Mouse (Mus musculus): ENCODE results near the gene Ptpn4. TPM values are rescaled to one million over a fixed set of nuclear protein-coding genes. Genes with fewer than 3 reads are reported as not detected.
A peak's percentile ranks its signal among the peaks of the same experiment; 100 is the strongest.

Gene Ptpn4
- polyA plus RNA-seq, 1 experiment from 2014 or later = 7.3 TPM

- Histone ChIP-seq H3K27ac (no peak overlapping the region), H3K36me3 (no peaks in the 10 kb centered on the region), H3K4me1 (replicated peaks) (peaks cover 20% of the 10 kb centered on the region), H3K9me3 (no peaks in the 10 kb centered on the region), H3K4me3 (no peak overlapping the region), H3K27me3 (ENCODE audit: insufficient read depth, poor library complexity, severe bottlenecking) (no peaks in the 10 kb centered on the region)
- 91% methylated on average over 5 of the region's 5 CpGs for WGBS
- no peak for DNase-seq (ENCODE audit: low spot score)
These were observed 187.0 kb downstream of the Ptpn4 start for GRCm38 (mm10) chr1:119650386-119650785.

- H3K27ac ChIP-seq = no peak overlapping the region
- H3K27me3 ChIP-seq (ENCODE audit: insufficient read depth, poor library complexity, severe bottlenecking) = no peaks in the 10 kb centered on the region
- H3K9me3 ChIP-seq = no peaks in the 10 kb centered on the region
- no peaks in the 10 kb centered on the region for H3K36me3 ChIP-seq
- peaks cover 20% of the 10 kb centered on the region for H3K4me1 ChIP-seq (replicated peaks)
- DNase-seq (ENCODE audit: low spot score) = no peak
- WGBS = 72% methylated on average over 2 of the region's 2 CpGs
- no peak overlapping the region for H3K4me3 ChIP-seq
These were observed 187.8 kb downstream of the Ptpn4 start for GRCm38 (mm10) chr1:119649627-119650026.

- H3K9me3 ChIP-seq = no peaks in the 10 kb centered on the region
- peaks cover 20% of the 10 kb centered on the region for H3K4me1 ChIP-seq (replicated peaks)
- WGBS = under 1% methylated on average over 86 of the region's 86 CpGs
- H3K36me3 ChIP-seq = no peaks in the 10 kb centered on the region
- H3K27ac ChIP-seq = peak within 1 kb of the TSS; percentile 95
- H3K4me3 ChIP-seq = peak within 1 kb of the TSS; percentile 88
- H3K27me3 ChIP-seq (ENCODE audit: insufficient read depth, poor library complexity, severe bottlenecking) = no peaks in the 10 kb centered on the region
- peak; percentile 89 for DNase-seq (ENCODE audit: low spot score)
These were observed 189.0 kb downstream of the Ptpn4 start, which contains the start of gene Epb41l5 for GRCm38 (mm10) chr1:119648205-119649111. Gene Epb41l5 (minus strand): TSS chr1:119649000.

GRCm38 (mm10) chr1:119646356-119646755 is 191.1 kb downstream of the Ptpn4 start:
- Histone ChIP-seq H3K9me3 (no peaks in the 10 kb centered on the region), H3K27ac (no peak overlapping the region), H3K36me3 (peaks cover 6% of the 10 kb centered on the region; the same call in 1 of the 2 replicates), H3K4me1 (replicated peaks) (peaks cover 32% of the 10 kb centered on the region), H3K27me3 (ENCODE audit: insufficient read depth, poor library complexity, severe bottlenecking) (no peaks in the 10 kb centered on the region), H3K4me3 (no peak overlapping the region)
- 82% methylated on average over 2 of the region's 2 CpGs for WGBS
- no peak for DNase-seq (ENCODE audit: low spot score)

DNA sequence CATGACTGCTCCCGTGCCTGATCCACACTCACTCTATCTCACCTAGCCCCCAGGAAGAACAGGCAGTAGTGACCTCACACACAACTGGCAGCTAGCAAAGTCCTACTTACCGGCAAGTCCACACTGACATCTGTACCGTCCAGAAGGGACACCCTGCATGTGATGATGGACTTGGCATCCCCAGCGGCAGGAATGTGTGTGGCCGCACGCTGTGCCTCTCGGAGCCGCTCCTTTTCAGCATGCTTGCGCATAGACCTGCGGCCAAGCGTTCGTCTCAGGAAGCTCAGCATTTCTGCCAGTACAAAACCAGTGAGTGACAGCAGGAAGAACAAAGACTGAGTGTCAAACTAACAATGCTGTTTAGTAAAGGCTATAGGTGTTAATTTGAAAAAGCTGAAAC is 195.0 kb downstream of the Ptpn4 start:
- peak; percentile 64 for DNase-seq (ENCODE audit: low spot score)
- 33% methylated on average over 12 of the region's 12 CpGs for WGBS
- no peaks in the 10 kb centered on the region for H3K9me3 ChIP-seq

DNA sequence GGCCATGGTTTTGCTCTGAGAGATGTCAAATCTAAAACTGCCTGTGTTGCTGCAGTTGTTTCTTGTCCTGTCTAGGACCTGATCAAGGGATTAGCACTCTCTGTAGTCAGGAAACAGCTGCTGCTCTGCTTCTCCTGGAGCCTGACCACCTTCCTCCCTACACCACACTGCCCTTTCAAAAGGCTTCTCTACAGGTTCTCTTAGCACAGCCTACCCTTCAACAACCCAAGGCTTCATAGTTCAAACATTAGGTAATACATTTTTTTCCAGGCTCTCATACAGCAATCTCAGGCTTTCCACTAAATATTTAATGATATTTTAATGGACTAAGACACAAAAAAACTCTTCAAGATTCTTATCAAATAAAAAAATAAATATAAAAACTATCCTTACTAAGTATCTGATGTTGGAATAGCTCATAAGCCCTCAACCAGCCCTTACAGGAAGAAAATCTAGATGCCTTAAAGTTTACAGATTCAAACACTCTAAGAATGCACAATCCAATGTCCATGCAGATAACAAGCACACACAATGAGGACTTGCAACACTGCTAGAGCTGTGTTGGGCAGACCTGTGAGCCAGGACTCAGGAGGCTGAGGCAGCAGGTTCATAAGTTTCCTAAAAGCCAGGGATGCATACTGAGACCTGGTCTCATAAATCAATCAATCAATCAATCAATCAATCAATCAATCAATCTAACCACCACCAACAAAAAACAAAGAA is 196.2 kb downstream of the Ptpn4 start:
- H3K27ac ChIP-seq = no peak overlapping the region
- H3K36me3 ChIP-seq = peaks cover 21% of the 10 kb centered on the region
- H3K27me3 ChIP-seq (ENCODE audit: insufficient read depth, poor library complexity, severe bottlenecking) = no peaks in the 10 kb centered on the region
- H3K4me1 ChIP-seq (replicated peaks) = peaks cover 13% of the 10 kb centered on the region
- no peak for DNase-seq (ENCODE audit: low spot score)
- H3K4me3 ChIP-seq = no peak overlapping the region
- H3K9me3 ChIP-seq = no peaks in the 10 kb centered on the region

More for the DNA sequence above, 195.0 kb downstream of the Ptpn4 start:
- H3K4me1 ChIP-seq (replicated peaks) = peaks cover 20% of the 10 kb centered on the region
- H3K36me3 ChIP-seq = peaks cover 11% of the 10 kb centered on the region
- H3K27ac ChIP-seq = no peak overlapping the region
- no peaks in the 10 kb centered on the region for H3K27me3 ChIP-seq (ENCODE audit: insufficient read depth, poor library complexity, severe bottlenecking)
- no peak overlapping the region for H3K4me3 ChIP-seq

GRCm38 (mm10) chr1:119640006-119640405 is 197.4 kb downstream of the Ptpn4 start:
- WGBS = 89% methylated on average over 2 of the region's 2 CpGs
- H3K36me3 ChIP-seq = peaks cover 24% of the 10 kb centered on the region
- H3K27me3 ChIP-seq (ENCODE audit: insufficient read depth, poor library complexity, severe bottlenecking) = no peaks in the 10 kb centered on the region
- no peak overlapping the region for H3K27ac ChIP-seq
- H3K4me3 ChIP-seq = no peak overlapping the region
- H3K9me3 ChIP-seq = no peaks in the 10 kb centered on the region
- peaks cover 14% of the 10 kb centered on the region for H3K4me1 ChIP-seq (replicated peaks)
- no peak for DNase-seq (ENCODE audit: low spot score)

DNA sequence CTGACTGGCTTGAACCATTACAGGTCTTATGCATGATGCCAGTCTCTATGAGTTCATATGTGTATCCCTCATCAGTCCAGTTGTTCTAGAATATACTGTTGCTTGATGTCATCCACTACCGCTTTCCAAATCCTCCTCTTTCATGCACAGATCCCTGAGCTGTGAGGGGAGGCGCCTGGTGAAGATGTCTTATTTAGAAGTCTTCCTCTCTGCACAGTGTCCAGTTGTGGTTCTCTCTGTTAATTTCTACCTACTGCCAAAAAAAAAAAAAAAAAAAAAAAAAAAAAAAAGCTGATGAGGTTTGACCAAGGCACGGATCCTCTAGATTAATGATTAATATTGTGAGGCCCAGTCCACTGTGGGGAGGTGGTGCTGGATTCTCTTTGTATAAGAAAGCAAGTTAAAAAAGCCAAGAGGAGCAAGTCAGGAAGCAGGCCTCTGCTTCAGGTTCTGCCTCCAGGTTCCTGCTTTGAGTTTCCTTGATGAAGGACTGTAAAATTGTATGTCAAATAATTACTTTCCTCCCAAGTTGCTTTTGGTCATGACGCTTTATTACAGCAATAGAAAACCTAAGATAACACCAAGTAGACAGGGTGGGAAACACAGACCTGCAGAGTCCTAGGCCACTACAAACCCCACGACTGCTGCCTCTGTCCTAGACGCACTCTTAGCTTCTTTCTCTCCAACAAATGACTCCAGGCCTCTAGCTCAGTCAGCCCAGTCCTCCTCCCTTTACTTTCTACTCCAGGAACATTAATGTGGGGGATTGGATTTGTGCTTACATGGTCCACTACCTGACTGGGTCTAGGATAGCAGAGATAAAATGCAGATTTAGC is 200.0 kb downstream of the Ptpn4 start:
- H3K4me1 ChIP-seq (replicated peaks) = peaks cover 14% of the 10 kb centered on the region
- H3K27me3 ChIP-seq (ENCODE audit: insufficient read depth, poor library complexity, severe bottlenecking) = no peaks in the 10 kb centered on the region
- DNase-seq (ENCODE audit: low spot score) = no peak
- no peak overlapping the region for H3K27ac ChIP-seq
- H3K4me3 ChIP-seq = no peak overlapping the region
- peaks cover 33% of the 10 kb centered on the region for H3K36me3 ChIP-seq
- H3K9me3 ChIP-seq = no peaks in the 10 kb centered on the region
- 87% methylated on average over 6 of the region's 6 CpGs for WGBS

- Histone ChIP-seq H3K27ac (0 out of 2 replicates have a peak overlapping the region, but pooled peaks have one; percentile 18), H3K9me3 (no peaks in the 10 kb centered on the region), H3K4me1 (replicated peaks) (peaks cover 9% of the 10 kb centered on the region; the same call in 1 of the 2 replicates), H3K36me3 (peaks cover 35% of the 10 kb centered on the region), H3K27me3 (ENCODE audit: insufficient read depth, poor library complexity, severe bottlenecking) (no peaks in the 10 kb centered on the region), H3K4me3 (no peak overlapping the region)
- DNase-seq (ENCODE audit: low spot score) = no peak
- 38% methylated on average over 3 of the region's 3 CpGs for WGBS
These were observed 202.7 kb downstream of the Ptpn4 start for GRCm38 (mm10) chr1:119634746-119635145.

GRCm38 (mm10) chr1:119630428-119630827 is 207.0 kb downstream of the Ptpn4 start:
- no peak for DNase-seq (ENCODE audit: low spot score)
- Histone ChIP-seq H3K9me3 (no peaks in the 10 kb centered on the region), H3K4me3 (no peak overlapping the region), H3K27me3 (ENCODE audit: insufficient read depth, poor library complexity, severe bottlenecking) (no peaks in the 10 kb centered on the region), H3K27ac (no peak overlapping the region), H3K4me1 (replicated peaks) (peaks cover 9% of the 10 kb centered on the region; the same call in 1 of the 2 replicates), H3K36me3 (peaks cover 27% of the 10 kb centered on the region)
- WGBS = 81% methylated on average over 1 of the region's 1 CpGs

GRCm38 (mm10) chr1:119626837-119627236 is 210.6 kb downstream of the Ptpn4 start:
- no peak overlapping the region for H3K4me3 ChIP-seq
- no peak for DNase-seq (ENCODE audit: low spot score)
- no peaks in the 10 kb centered on the region for H3K27me3 ChIP-seq (ENCODE audit: insufficient read depth, poor library complexity, severe bottlenecking)
- 88% methylated on average over 4 of the region's 4 CpGs for WGBS
- peaks cover 7% of the 10 kb centered on the region; the same call in 1 of the 2 replicates for H3K4me1 ChIP-seq (replicated peaks)
- H3K36me3 ChIP-seq = peaks cover 14% of the 10 kb centered on the region
- no peaks in the 10 kb centered on the region for H3K9me3 ChIP-seq
- H3K27ac ChIP-seq = no peak overlapping the region

DNA sequence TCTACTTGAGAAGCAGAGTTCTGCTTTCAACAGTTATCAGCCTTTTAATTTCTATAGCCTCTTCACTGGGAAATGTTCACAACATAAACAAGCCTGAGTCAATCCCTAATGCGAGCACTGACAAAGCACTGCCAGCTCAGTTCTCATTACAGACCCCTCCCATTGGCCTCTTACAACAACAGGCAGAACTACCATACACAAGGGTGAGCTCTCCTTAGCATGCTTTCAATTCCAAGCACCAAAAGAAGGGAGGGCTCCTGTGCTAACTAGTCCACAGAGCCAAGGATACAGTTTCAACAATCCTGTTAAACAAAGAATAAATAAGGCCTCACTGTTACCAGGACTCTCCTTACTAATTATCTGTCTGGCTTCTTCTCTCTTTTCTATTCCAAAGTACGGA is 213.0 kb downstream of the Ptpn4 start:
- H3K9me3 ChIP-seq = no peaks in the 10 kb centered on the region
- 50% methylated on average over 2 of the region's 2 CpGs for WGBS
- peaks cover 29% of the 10 kb centered on the region for H3K36me3 ChIP-seq
- no peak overlapping the region for H3K27ac ChIP-seq
- DNase-seq (ENCODE audit: low spot score) = no peak
- H3K27me3 ChIP-seq (ENCODE audit: insufficient read depth, poor library complexity, severe bottlenecking) = no peaks in the 10 kb centered on the region
- H3K4me3 ChIP-seq = no peak overlapping the region
- peaks cover 7% of the 10 kb centered on the region; the same call in 1 of the 2 replicates for H3K4me1 ChIP-seq (replicated peaks)
